Mouse (Mus musculus) CD4-positive helper T cell, adult 2 months (primary cell): ENCODE data around the gene Slc30a9.

Source experiments
- DNase-seq: peaks from one replicate; pipeline ENCODE4 v3.0.0-alpha.2; 2012; ENCODE audit warnings: low read depth, missing footprints, low spot score

The Slc30a9 gene

GRCm38 (mm10) chr5:67306698-67307521, at the start of gene Slc30a9:
TSS of gene Slc30a9 (plus strand) at chr5:67306955.
- DNase-seq = peak; percentile 90

- no peak for DNase-seq
These were observed 48.3 kb upstream of the Slc30a9 start for GRCm38 (mm10) chr5:67258473-67258872.

GRCm38 (mm10) chr5:67260159-67260530, 46.6 kb upstream of the Slc30a9 start:
- DNase-seq = no peak

GRCm38 (mm10) chr5:67260531-67261371, 46.0 kb upstream of the Slc30a9 start, which contains the start of gene Tmem33:
TSS of gene Tmem33 (plus strand) at chr5:67260565.
- DNase-seq = peak; percentile 96

- DNase-seq = no peak
These were observed 43.8 kb upstream of the Slc30a9 start for GRCm38 (mm10) chr5:67262964-67263363.

GRCm38 (mm10) chr5:67266106-67266505, 40.6 kb upstream of the Slc30a9 start:
- peak; percentile 25 for DNase-seq

GRCm38 (mm10) chr5:67269309-67269708, 37.4 kb upstream of the Slc30a9 start:
- no peak for DNase-seq

- DNase-seq = no peak
These were observed 27.3 kb upstream of the Slc30a9 start for GRCm38 (mm10) chr5:67279407-67279806.

GRCm38 (mm10) chr5:67279840-67280239, 26.9 kb upstream of the Slc30a9 start:
- DNase-seq = no peak

- DNase-seq = no peak
These were observed 26.4 kb upstream of the Slc30a9 start for GRCm38 (mm10) chr5:67280400-67280799.

- no peak for DNase-seq
These were observed 11.7 kb upstream of the Slc30a9 start for GRCm38 (mm10) chr5:67295029-67295428.

- DNase-seq = no peak
These were observed 11.1 kb upstream of the Slc30a9 start for GRCm38 (mm10) chr5:67295682-67296081.

GRCm38 (mm10) chr5:67296171-67296570, 10.6 kb upstream of the Slc30a9 start:
- no peak for DNase-seq

- no peak for DNase-seq
These were observed 9.5 kb upstream of the Slc30a9 start for GRCm38 (mm10) chr5:67297026-67297813.

- DNase-seq = peak; percentile 57
These were observed 6.8 kb upstream of the Slc30a9 start for GRCm38 (mm10) chr5:67299847-67300412.

- no peak for DNase-seq
These were observed 5.7 kb upstream of the Slc30a9 start for GRCm38 (mm10) chr5:67300926-67301597.

- no peak for DNase-seq
These were observed 4.9 kb upstream of the Slc30a9 start for GRCm38 (mm10) chr5:67301722-67302331.

- DNase-seq = no peak
These were observed 2.9 kb upstream of the Slc30a9 start for GRCm38 (mm10) chr5:67303816-67304215.

- no peak for DNase-seq
These were observed 986 bp downstream of the Slc30a9 start for GRCm38 (mm10) chr5:67307659-67308222.
